In genomic region chr16:44962777-44963176, GRCm38 (mm10) we compare ENCODE assay signal across 12 mouse cellular contexts. TPM values are rescaled to one million over a fixed set of nuclear protein-coding genes. Genes with fewer than 3 reads are reported as not detected.
DNase-seq lines count a peak whose midpoint lies in the region; ATAC-seq lines count a peak whose summit lies in the region.
"Had no signal": no experiment of that assay in that cellular context is flagged by ENCODE, and none has a peak within 500 bp of the region (broad histone marks: within the 10 kb centered on the region; RNA-seq: fewer than 3 reads in every experiment).

No protein-coding gene starts in this region.

- H3K4me2 ChIP-seq in heart, embryonic 13.5 days = no peak overlapping the region
- H3K4me2 ChIP-seq: embryonic facial prominence, embryonic 13.5 days; midbrain, embryonic 13.5 days had no signal

- ATAC-seq in CD4-positive, CD25-positive, alpha-beta regulatory T cell, adult 4 months = peak; percentile 69
- ATAC-seq in heart, embryonic 13.5 days (ENCODE audit: extremely low read depth, insufficient number of reproducible peaks, low FRiP score, low TSS enrichment) = no peak
- ATAC-seq in cerebellum, adult (ENCODE audit: insufficient number of reproducible peaks, low FRiP score, low TSS enrichment) = no peak
- ATAC-seq: midbrain, embryonic 13.5 days had no signal

- DNase-seq in heart, adult 18-20 months = peak; percentile 31 to 62
- no peak for DNase-seq in heart, postnatal 25 days (ENCODE audit: low spot score)
- DNase-seq in adipocyte (ENCODE audit: low spot score) = no peak
- no peak for DNase-seq in gastrocnemius, postnatal 4 days (ENCODE audit: low spot score in 2 of 2)
- DNase-seq: adrenal gland, postnatal 14 days had no signal

- intact Hi-C loops in heart, postnatal 25 days (cut with DNase I) = no loop called here

- no peak overlapping the region for H3K9ac ChIP-seq in heart, embryonic 13.5 days
- H3K9ac ChIP-seq: embryonic facial prominence, embryonic 13.5 days; midbrain, embryonic 13.5 days had no signal

- WGBS in heart, embryonic 13.5 days = 35% methylated on average over 2 of the region's 2 CpGs
- 6% methylated on average over 2 of the region's 2 CpGs for WGBS in macrophage (ENCODE audit: missing documents)

- no peaks in the 10 kb centered on the region for H3K79me2 ChIP-seq in macrophage (ENCODE audit: inconsistent target)

- peak overlapping the region; percentile 51 for H3K27ac ChIP-seq in heart, embryonic 13.5 days (replicated peaks)
- peak overlapping the region; percentile 98 for H3K27ac ChIP-seq in macrophage
- H3K27ac ChIP-seq: embryonic facial prominence, embryonic 13.5 days; midbrain, embryonic 13.5 days had no signal

- peaks cover 15% of the 10 kb centered on the region for H3K4me1 ChIP-seq in heart, embryonic 13.5 days
- H3K4me1 ChIP-seq: embryonic facial prominence, embryonic 13.5 days; midbrain, embryonic 13.5 days had no signal

- no peaks in the 10 kb centered on the region for H3K36me3 ChIP-seq in heart, embryonic 13.5 days
- no peaks in the 10 kb centered on the region for H3K36me3 ChIP-seq in macrophage (ENCODE audit: inconsistent target)
- H3K36me3 ChIP-seq: embryonic facial prominence, embryonic 13.5 days; midbrain, embryonic 13.5 days had no signal

- H3K4me3 ChIP-seq in heart, embryonic 13.5 days = no peak overlapping the region
- no peak overlapping the region for H3K4me3 ChIP-seq in macrophage (ENCODE audit: inconsistent target)
- H3K4me3 ChIP-seq: embryonic facial prominence, embryonic 13.5 days; midbrain, embryonic 13.5 days had no signal

- H3K9me3 ChIP-seq in heart, embryonic 13.5 days = no peaks in the 10 kb centered on the region
- H3K9me3 ChIP-seq: embryonic facial prominence, embryonic 13.5 days; midbrain, embryonic 13.5 days had no signal

- no peaks in the 10 kb centered on the region for H3K27me3 ChIP-seq in heart, embryonic 13.5 days (replicated peaks)
- H3K27me3 ChIP-seq: embryonic facial prominence, embryonic 13.5 days; midbrain, embryonic 13.5 days had no signal

RNA-seq across cellular contexts. Expression of gene Cd200r3, which starts 19.3 kb away (rescaled TPM):
- total RNA-seq in heart, adult 18-20 months (2021) = not detected
- total RNA-seq in heart, postnatal 25 days (2021) = not detected
- 1 to 10 TPM; 1.4 to 1.8 TPM for polyA plus RNA-seq in CD4-positive, CD25-positive, alpha-beta regulatory T cell, adult 4 months (2017; shearing (Covaris generic))
- polyA plus RNA-seq in heart, embryonic 13.5 days (2015; fragmentation: Nextera tagmentation; extraction: Ambion mirVana) = 0.15 and 0.27 TPM in 2 replicates
- 1 to 10 TPM in 5 of 26 experiments, under 1 TPM in 5, not detected in 16; 0.33 to 1.4 (median 0.91) TPM for total RNA-seq in macrophage (2018; cell fraction: chromatin; rRNA removed)
- total RNA-seq in macrophage (2018; cell fraction: cytosol; rRNA removed) = under 1 TPM in 17 of 26 experiments, not detected in 9; 0.11 to 0.58 (median 0.24) TPM
- total RNA-seq in macrophage (2018; cell fraction: nucleus; rRNA removed) = 1 to 10 TPM in 3 of 26 experiments, under 1 TPM in 12, not detected in 11; 0.14 to 1.1 (median 0.64) TPM
- polyA plus RNA-seq in macrophage (2018) = 0.21 to 0.37 TPM in 2 of 3 replicates, not detected in the other
- total RNA-seq in gastrocnemius, postnatal 4 days (2021) = 1 to 10 TPM; 1.6 to 2.0 TPM
- total RNA-seq: left cerebral cortex, adult 18-20 months had no signal
- polyA plus RNA-seq: embryonic facial prominence, embryonic 13.5 days; midbrain, embryonic 13.5 days had no signal

Comparison
In these comparisons a context has a peak if more than half of its experiments do, and no peak if none do; other contexts are left out.
1. DNase-seq: peak in heart, adult 18-20 months (2 of 2); none in heart, postnatal 25 days (single experiment), adipocyte (single experiment) and gastrocnemius, postnatal 4 days (0 of 2).